Mouse (Mus musculus): ENCODE measurements around the gene Edem2. TPM values are rescaled to one million over a fixed set of nuclear protein-coding genes. Genes with fewer than 3 reads are reported as not detected.

Edem2 gene
- polyA plus RNA-seq, 1 experiment from 2014 or later = 28.6 TPM

- no peaks in the 10 kb centered on the region for H3K36me3 ChIP-seq (ENCODE audit: control insufficient read depth, insufficient read depth, low read length)
- H3K9ac ChIP-seq (ENCODE audit: low read depth, low read length) = no peak overlapping the region
- WGBS (ENCODE audit: insufficient replicate concordance) = 66% methylated on average over 4 of the region's 4 CpGs
- no peak for ATAC-seq (replicated peaks; ENCODE audit: insufficient number of reproducible peaks, low FRiP score, low TSS enrichment)
- H3K27me3 ChIP-seq (ENCODE audit: control insufficient read depth, insufficient read depth, low read length) = peaks cover 51% of the 10 kb centered on the region
- no peaks in the 10 kb centered on the region for H3K9me3 ChIP-seq (replicated peaks; ENCODE audit: control insufficient read depth, low read length)
- H3K4me2 ChIP-seq = no peak overlapping the region
- no peak overlapping the region for H3K27ac ChIP-seq (ENCODE audit: low read depth, low read length)
- peaks cover 3% of the 10 kb centered on the region; the same call in 1 of the 2 replicates for H3K4me1 ChIP-seq (ENCODE audit: control insufficient read depth, insufficient read depth, low read length)
- H3K4me3 ChIP-seq (ENCODE audit: low read depth, low read length) = no peak overlapping the region
These were observed 44.4 kb upstream of the Edem2 start for GRCm38 (mm10) chr2:155773664-155774063.

GRCm38 (mm10) chr2:155764679-155765418 lies 35.6 kb upstream of the Edem2 start:
- Histone ChIP-seq H3K4me3 (ENCODE audit: low read depth, low read length) (no peak overlapping the region), H3K4me1 (ENCODE audit: control insufficient read depth, insufficient read depth, low read length) (no peaks in the 10 kb centered on the region), H3K27ac (ENCODE audit: low read depth, low read length) (no peak overlapping the region), H3K9me3 (replicated peaks; ENCODE audit: control insufficient read depth, low read length) (no peaks in the 10 kb centered on the region), H3K27me3 (ENCODE audit: control insufficient read depth, insufficient read depth, low read length) (peaks cover 7% of the 10 kb centered on the region; the same call in 1 of the 2 replicates), H3K36me3 (ENCODE audit: control insufficient read depth, insufficient read depth, low read length) (no peaks in the 10 kb centered on the region), H3K4me2 (peak overlapping the region; percentile 29; the same call in 1 of the 2 replicates), H3K9ac (ENCODE audit: low read depth, low read length) (no peak overlapping the region)
- ATAC-seq (replicated peaks; ENCODE audit: insufficient number of reproducible peaks, low FRiP score, low TSS enrichment) = no peak
- 47% methylated on average over 13 of the region's 13 CpGs for WGBS (ENCODE audit: insufficient replicate concordance)

- H3K9me3 ChIP-seq (replicated peaks; ENCODE audit: control insufficient read depth, low read length) = no peaks in the 10 kb centered on the region
- no peak overlapping the region for H3K9ac ChIP-seq (ENCODE audit: low read depth, low read length)
- ATAC-seq (replicated peaks; ENCODE audit: insufficient number of reproducible peaks, low FRiP score, low TSS enrichment) = no peak
- no peak overlapping the region for H3K4me3 ChIP-seq (ENCODE audit: low read depth, low read length)
- no peaks in the 10 kb centered on the region for H3K36me3 ChIP-seq (ENCODE audit: control insufficient read depth, insufficient read depth, low read length)
- 58% methylated on average over 14 of the region's 14 CpGs for WGBS (ENCODE audit: insufficient replicate concordance)
- H3K27me3 ChIP-seq (ENCODE audit: control insufficient read depth, insufficient read depth, low read length) = peaks cover 9% of the 10 kb centered on the region
- no peaks in the 10 kb centered on the region for H3K4me1 ChIP-seq (ENCODE audit: control insufficient read depth, insufficient read depth, low read length)
- no peak overlapping the region for H3K27ac ChIP-seq (ENCODE audit: low read depth, low read length)
- H3K4me2 ChIP-seq = no peak overlapping the region
These were observed 27.7 kb upstream of the Edem2 start for GRCm38 (mm10) chr2:155756855-155757566.

DNA sequence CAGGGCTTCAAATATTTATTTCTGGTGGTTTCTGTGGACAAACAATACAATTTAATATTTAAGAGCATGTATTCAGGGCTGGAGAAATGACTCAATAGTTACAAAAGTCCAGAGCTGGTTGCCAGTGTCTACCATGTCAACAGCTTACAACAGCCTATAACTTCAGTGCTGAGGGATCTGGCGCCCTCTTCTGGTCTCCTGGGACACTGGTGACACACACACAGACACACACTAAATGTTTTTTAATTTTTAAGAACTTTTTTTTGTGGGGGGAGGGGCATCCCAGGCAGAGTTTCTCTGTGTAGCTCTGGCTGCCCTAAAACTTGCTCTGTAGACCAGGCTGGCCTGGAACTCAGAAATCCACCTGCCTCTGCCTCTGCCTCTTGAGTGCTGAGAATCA lies 26.5 kb upstream of the Edem2 start:
- Histone ChIP-seq H3K4me1 (ENCODE audit: control insufficient read depth, insufficient read depth, low read length) (no peaks in the 10 kb centered on the region; the same call in 1 of the 2 replicates), H3K27ac (ENCODE audit: low read depth, low read length) (no peak overlapping the region), H3K9ac (ENCODE audit: low read depth, low read length) (no peak overlapping the region), H3K36me3 (ENCODE audit: control insufficient read depth, insufficient read depth, low read length) (no peaks in the 10 kb centered on the region), H3K4me2 (no peak overlapping the region), H3K4me3 (ENCODE audit: low read depth, low read length) (no peak overlapping the region), H3K9me3 (replicated peaks; ENCODE audit: control insufficient read depth, low read length) (no peaks in the 10 kb centered on the region), H3K27me3 (ENCODE audit: control insufficient read depth, insufficient read depth, low read length) (peaks cover 9% of the 10 kb centered on the region)
- 0% methylated on average over 1 of the region's 1 CpGs for WGBS (ENCODE audit: insufficient replicate concordance)
- ATAC-seq (replicated peaks; ENCODE audit: insufficient number of reproducible peaks, low FRiP score, low TSS enrichment) = no peak

- 2% methylated on average over 25 of the region's 25 CpGs for WGBS (ENCODE audit: insufficient replicate concordance)
- Histone ChIP-seq H3K4me1 (ENCODE audit: control insufficient read depth, insufficient read depth, low read length) (no peaks in the 10 kb centered on the region; the same call in 1 of the 2 replicates), H3K27ac (ENCODE audit: low read depth, low read length) (no peak within 1 kb of the TSS), H3K4me3 (ENCODE audit: low read depth, low read length) (peak within 1 kb of the TSS; percentile 35), H3K4me2 (peak within 1 kb of the TSS; percentile 64), H3K27me3 (ENCODE audit: control insufficient read depth, insufficient read depth, low read length) (peaks cover 7% of the 10 kb centered on the region; the same call in 1 of the 2 replicates), H3K9me3 (replicated peaks; ENCODE audit: control insufficient read depth, low read length) (no peaks in the 10 kb centered on the region), H3K36me3 (ENCODE audit: control insufficient read depth, insufficient read depth, low read length) (no peaks in the 10 kb centered on the region), H3K9ac (ENCODE audit: low read depth, low read length) (peak within 1 kb of the TSS; percentile 50; the same call in 1 of the 2 replicates)
- ATAC-seq (replicated peaks; ENCODE audit: insufficient number of reproducible peaks, low FRiP score, low TSS enrichment) = 0 out of 2 replicates have a peak, but pooled peaks have one; percentile 57
These were observed 21.9 kb upstream of the Edem2 start, which contains the start of gene Procr for GRCm38 (mm10) chr2:155751014-155751786. TSS of gene Procr (plus strand) at chr2:155751117.

- Histone ChIP-seq H3K27me3 (ENCODE audit: control insufficient read depth, insufficient read depth, low read length) (peaks cover 7% of the 10 kb centered on the region; the same call in 1 of the 2 replicates), H3K4me1 (ENCODE audit: control insufficient read depth, insufficient read depth, low read length) (no peaks in the 10 kb centered on the region; the same call in 1 of the 2 replicates), H3K4me2 (no peak overlapping the region), H3K4me3 (ENCODE audit: low read depth, low read length) (no peak overlapping the region), H3K27ac (ENCODE audit: low read depth, low read length) (no peak overlapping the region), H3K36me3 (ENCODE audit: control insufficient read depth, insufficient read depth, low read length) (no peaks in the 10 kb centered on the region), H3K9ac (ENCODE audit: low read depth, low read length) (no peak overlapping the region), H3K9me3 (replicated peaks; ENCODE audit: control insufficient read depth, low read length) (no peaks in the 10 kb centered on the region)
- WGBS (ENCODE audit: insufficient replicate concordance) = 83% methylated on average over 4 of the region's 4 CpGs
- ATAC-seq (replicated peaks; ENCODE audit: insufficient number of reproducible peaks, low FRiP score, low TSS enrichment) = no peak
These were observed 20.1 kb upstream of the Edem2 start for GRCm38 (mm10) chr2:155749394-155749793.

- Histone ChIP-seq H3K36me3 (ENCODE audit: control insufficient read depth, insufficient read depth, low read length) (no peaks in the 10 kb centered on the region), H3K27ac (ENCODE audit: low read depth, low read length) (no peak overlapping the region), H3K27me3 (ENCODE audit: control insufficient read depth, insufficient read depth, low read length) (no peaks in the 10 kb centered on the region), H3K9ac (ENCODE audit: low read depth, low read length) (no peak overlapping the region), H3K4me3 (ENCODE audit: low read depth, low read length) (no peak overlapping the region), H3K4me1 (ENCODE audit: control insufficient read depth, insufficient read depth, low read length) (0 out of 2 replicates have a peak, but pooled peaks cover 3% of the 10 kb centered on the region), H3K9me3 (replicated peaks; ENCODE audit: control insufficient read depth, low read length) (no peaks in the 10 kb centered on the region), H3K4me2 (no peak overlapping the region)
- 51% methylated on average over 3 of the region's 3 CpGs for WGBS (ENCODE audit: insufficient replicate concordance)
- no peak for ATAC-seq (replicated peaks; ENCODE audit: insufficient number of reproducible peaks, low FRiP score, low TSS enrichment)
These were observed 16.2 kb upstream of the Edem2 start for GRCm38 (mm10) chr2:155745487-155745886.

DNA sequence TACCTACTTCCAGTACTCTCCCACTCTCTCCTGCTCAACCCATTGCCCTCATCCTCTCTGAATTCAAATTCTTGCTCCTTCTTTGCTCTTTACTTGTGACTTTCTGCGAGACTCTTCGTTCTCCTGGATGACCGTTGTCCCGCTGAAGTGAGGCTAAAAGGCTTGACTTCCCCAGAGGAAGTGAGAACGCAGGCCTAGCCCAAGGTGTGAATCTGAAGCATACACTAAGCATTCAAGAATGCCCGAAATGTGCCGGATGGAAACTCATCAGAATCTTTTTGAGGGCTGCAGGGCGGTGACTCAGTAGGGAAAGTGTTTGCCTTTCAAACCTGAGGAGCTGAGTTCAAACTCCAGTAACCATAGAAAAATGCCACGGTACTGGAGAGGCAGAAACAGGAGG lies 14.1 kb upstream of the Edem2 start:
- WGBS (ENCODE audit: insufficient replicate concordance) = 77% methylated on average over 9 of the region's 9 CpGs
- H3K4me1 ChIP-seq (ENCODE audit: control insufficient read depth, insufficient read depth, low read length) = 0 out of 2 replicates have a peak, but pooled peaks cover 3% of the 10 kb centered on the region
- peak overlapping the region; percentile 18; the same call in 1 of the 2 replicates for H3K27ac ChIP-seq (ENCODE audit: low read depth, low read length)
- no peaks in the 10 kb centered on the region for H3K36me3 ChIP-seq (ENCODE audit: control insufficient read depth, insufficient read depth, low read length)
- H3K9me3 ChIP-seq (replicated peaks; ENCODE audit: control insufficient read depth, low read length) = no peaks in the 10 kb centered on the region
- H3K27me3 ChIP-seq (ENCODE audit: control insufficient read depth, insufficient read depth, low read length) = no peaks in the 10 kb centered on the region
- no peak overlapping the region for H3K4me3 ChIP-seq (ENCODE audit: low read depth, low read length)
- H3K9ac ChIP-seq (ENCODE audit: low read depth, low read length) = no peak overlapping the region
- ATAC-seq (replicated peaks; ENCODE audit: insufficient number of reproducible peaks, low FRiP score, low TSS enrichment) = no peak
- H3K4me2 ChIP-seq = no peak overlapping the region
